Mouse (Mus musculus): ENCODE results near the gene Rpl6.
"Not testable (repeated sequence)": the region's sequence is repeated elsewhere in the genome, so short reads cannot be mapped to it uniquely, and the experiment has no call there.

Gene Rpl6

DNA sequence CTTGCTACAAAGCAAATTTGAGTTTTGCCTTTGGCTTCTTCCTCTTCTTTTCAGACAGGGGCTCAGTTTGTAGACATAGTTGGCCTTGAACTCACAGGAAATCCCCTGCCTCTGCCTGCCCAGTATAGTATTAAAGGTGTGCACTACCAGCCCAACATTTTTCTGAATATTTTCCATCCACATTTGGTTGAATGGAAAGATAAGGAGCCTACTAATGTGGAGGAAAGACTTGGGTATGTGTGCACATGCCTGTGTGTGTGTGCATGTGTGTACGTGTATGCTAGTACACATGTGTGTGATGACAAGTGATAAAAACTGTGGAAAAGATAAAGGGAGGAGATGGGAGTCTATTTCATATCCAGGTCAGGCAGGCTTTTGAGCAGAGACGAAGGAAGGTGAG lies 21.6 kb downstream of the Rpl6 start:
- DNase-seq (ENCODE audit: low read depth, low spot score) = no peak
- Histone ChIP-seq H3K27me3 (ENCODE audit: control insufficient read depth, insufficient read depth, low read length, poor library complexity, severe bottlenecking) (no peaks in the 10 kb centered on the region), H3K36me3 (ENCODE audit: control insufficient read depth, insufficient read depth, low read length, poor library complexity, severe bottlenecking) (no peaks in the 10 kb centered on the region; the same call in 1 of the 2 replicates)

DNA sequence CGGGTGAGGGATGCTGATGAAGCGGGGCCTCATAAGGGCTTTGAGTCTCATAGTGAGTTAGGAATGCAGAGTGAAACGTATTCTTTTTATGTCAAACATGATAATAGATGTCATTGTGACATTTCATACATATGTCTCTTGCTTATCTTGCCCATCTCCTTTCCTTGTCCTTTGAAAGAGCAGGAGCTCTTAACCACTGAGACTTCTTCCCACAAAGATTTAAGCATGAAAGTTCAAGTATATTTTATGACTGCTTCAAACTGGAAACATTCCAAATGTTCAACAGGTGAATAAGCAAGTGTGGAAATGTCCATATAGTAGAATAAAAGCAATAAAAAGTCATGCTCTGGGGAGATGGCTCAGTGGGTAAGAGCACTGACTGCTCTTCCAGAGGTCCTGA lies 22.1 kb downstream of the Rpl6 start:
- no peak for DNase-seq (ENCODE audit: low read depth, low spot score)
- Histone ChIP-seq H3K27me3 (ENCODE audit: control insufficient read depth, insufficient read depth, low read length, poor library complexity, severe bottlenecking) (no peaks in the 10 kb centered on the region), H3K36me3 (ENCODE audit: control insufficient read depth, insufficient read depth, low read length, poor library complexity, severe bottlenecking) (no peaks in the 10 kb centered on the region; the same call in 1 of the 2 replicates)

DNA sequence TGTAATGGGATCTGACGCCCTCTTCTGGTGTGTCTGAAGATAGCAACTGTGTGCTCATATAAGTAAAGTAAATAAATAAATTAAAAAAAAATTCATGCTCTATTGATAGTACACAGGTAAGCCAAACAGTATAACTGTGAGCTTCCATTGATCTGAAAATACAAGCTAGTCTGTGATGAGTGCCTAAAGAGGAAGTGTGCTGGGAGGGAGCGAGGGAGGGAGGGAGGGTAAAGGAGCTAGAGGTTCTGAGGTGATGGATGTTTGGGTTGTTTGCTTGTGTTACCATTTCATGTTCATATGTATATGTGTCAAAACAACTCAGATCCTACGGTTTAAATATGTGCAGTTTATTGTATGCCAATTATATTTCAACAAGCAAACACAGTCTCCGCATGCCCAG lies 22.6 kb downstream of the Rpl6 start:
- no peaks in the 10 kb centered on the region for H3K27me3 ChIP-seq (ENCODE audit: control insufficient read depth, insufficient read depth, low read length, poor library complexity, severe bottlenecking)
- peak; percentile 31 for DNase-seq (ENCODE audit: low read depth, low spot score)
- H3K36me3 ChIP-seq (ENCODE audit: control insufficient read depth, insufficient read depth, low read length, poor library complexity, severe bottlenecking) = no peaks in the 10 kb centered on the region; the same call in 1 of the 2 replicates

DNA sequence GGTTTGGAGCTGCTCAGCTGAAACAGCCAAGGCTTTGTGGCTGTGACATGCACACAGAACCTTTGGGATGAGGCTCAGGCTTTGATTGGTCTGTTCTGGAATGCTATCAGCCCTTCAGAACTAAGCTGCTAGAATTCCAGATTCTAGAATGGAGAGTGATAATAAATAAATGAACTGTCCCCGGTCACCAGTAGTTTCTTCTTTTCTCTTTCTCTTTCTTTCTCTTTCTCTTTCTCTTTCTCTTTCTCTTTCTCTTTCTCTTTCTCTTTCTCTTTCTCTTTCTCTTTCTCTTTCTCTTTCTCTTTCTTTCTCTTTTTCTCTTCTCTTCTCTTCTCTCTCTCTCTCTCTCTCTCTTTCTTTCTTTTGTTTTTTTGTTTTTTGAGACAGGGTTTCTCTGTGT lies 23.0 kb downstream of the Rpl6 start:
- H3K36me3 ChIP-seq (ENCODE audit: control insufficient read depth, insufficient read depth, low read length, poor library complexity, severe bottlenecking); DNase-seq (ENCODE audit: low read depth, low spot score): not testable (repeated sequence)

DNA sequence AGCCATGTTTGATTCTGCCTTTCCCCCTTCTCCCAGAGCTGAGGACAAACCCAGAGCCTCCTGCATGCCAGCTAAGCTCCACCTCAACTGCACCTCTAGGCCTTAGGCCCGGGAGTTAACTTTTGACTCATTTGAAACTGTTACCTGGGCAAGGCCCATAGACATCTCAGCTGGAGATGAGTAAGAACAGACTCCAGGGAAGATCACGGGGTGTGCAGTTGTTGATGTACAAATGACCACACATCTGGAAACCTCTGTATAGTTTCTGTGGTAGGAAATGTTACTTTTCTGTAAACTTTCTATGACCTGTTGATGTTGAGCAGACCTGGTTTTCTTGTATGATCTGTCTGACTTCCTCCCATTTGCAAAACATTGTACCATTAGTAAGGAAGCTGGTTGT lies 24.9 kb downstream of the Rpl6 start:
- no peak for DNase-seq (ENCODE audit: low read depth, low spot score)
- Histone ChIP-seq H3K36me3 (ENCODE audit: control insufficient read depth, insufficient read depth, low read length, poor library complexity, severe bottlenecking) (no peaks in the 10 kb centered on the region; the same call in 1 of the 2 replicates), H3K27me3 (ENCODE audit: control insufficient read depth, insufficient read depth, low read length, poor library complexity, severe bottlenecking) (no peaks in the 10 kb centered on the region)

More for the DNA sequence above, 23.0 kb downstream of the Rpl6 start:
- H3K27me3 ChIP-seq (ENCODE audit: control insufficient read depth, insufficient read depth, low read length, poor library complexity, severe bottlenecking) = not testable (repeated sequence)

DNA sequence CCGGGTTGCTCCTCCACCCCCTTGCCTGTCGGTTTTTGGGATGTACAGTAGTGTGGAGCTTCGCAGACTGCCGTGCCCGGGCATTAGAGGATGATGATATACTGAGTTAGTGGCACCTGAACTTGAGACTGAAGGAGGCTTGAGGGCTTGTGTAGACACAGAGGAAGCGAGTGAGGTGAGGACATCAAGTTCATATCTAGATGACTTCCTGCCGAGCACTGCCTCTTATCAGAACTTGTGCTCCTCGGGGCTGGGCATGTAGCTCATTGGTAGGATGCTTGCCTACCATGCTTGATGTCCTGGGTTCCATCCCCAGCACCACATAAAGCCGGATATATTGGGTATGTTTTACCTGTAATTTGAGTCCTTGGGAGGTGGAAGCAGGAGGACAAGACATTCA lies 26.5 kb downstream of the Rpl6 start:
- H3K27me3 ChIP-seq (ENCODE audit: control insufficient read depth, insufficient read depth, low read length, poor library complexity, severe bottlenecking) = no peaks in the 10 kb centered on the region
- DNase-seq (ENCODE audit: low read depth, low spot score) = no peak
- H3K36me3 ChIP-seq (ENCODE audit: control insufficient read depth, insufficient read depth, low read length, poor library complexity, severe bottlenecking) = no peaks in the 10 kb centered on the region; the same call in 1 of the 2 replicates

- Histone ChIP-seq H3K36me3 (ENCODE audit: control insufficient read depth, insufficient read depth, low read length, poor library complexity, severe bottlenecking) (no peaks in the 10 kb centered on the region), H3K27me3 (ENCODE audit: control insufficient read depth, insufficient read depth, low read length, poor library complexity, severe bottlenecking) (no peaks in the 10 kb centered on the region)
- no peak for DNase-seq (ENCODE audit: low read depth, low spot score)
These were observed 28.5 kb downstream of the Rpl6 start for GRCm38 (mm10) chr5:121232789-121233188.

DNA sequence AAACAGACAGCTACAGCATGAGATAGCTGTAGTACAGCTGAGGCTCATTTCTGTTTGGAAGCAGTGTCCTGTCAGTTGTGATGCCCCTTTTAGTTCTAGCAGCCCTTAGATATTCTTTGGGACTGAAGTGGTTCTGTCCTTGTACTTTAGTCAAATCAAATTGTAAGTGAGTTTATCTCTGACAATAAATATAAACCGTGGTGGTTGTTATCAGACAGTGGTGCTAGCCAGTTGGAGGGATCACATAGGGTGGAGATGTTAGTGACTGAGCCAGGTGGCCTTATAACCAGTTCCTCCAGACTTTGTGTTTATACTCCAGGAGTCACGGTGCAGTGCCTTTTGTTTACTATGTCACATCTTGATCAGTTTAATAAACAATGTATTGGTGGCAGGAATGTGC lies 29.4 kb downstream of the Rpl6 start:
- no peaks in the 10 kb centered on the region for H3K27me3 ChIP-seq (ENCODE audit: control insufficient read depth, insufficient read depth, low read length, poor library complexity, severe bottlenecking)
- no peak for DNase-seq (ENCODE audit: low read depth, low spot score)
- H3K36me3 ChIP-seq (ENCODE audit: control insufficient read depth, insufficient read depth, low read length, poor library complexity, severe bottlenecking) = no peaks in the 10 kb centered on the region

DNA sequence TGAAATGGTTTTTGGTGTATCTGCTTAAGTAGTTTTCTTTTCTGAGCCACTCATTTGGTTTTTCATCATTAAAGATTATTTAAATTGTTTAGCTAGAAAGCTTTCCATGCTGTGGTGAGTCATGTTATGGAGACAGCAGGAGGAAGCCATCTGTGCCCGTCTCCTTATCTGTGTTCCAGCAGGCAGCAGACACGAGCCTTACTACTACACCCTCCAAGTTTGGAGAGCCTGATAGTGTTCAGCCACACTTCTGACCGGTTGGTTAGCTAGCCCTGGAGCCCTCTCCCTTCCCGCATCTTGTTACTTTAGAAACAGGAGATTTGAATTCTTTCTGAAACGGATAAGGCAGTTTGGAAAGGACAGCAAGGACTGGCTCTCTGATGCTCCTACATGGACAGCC lies 31.9 kb downstream of the Rpl6 start:
- H3K36me3 ChIP-seq (ENCODE audit: control insufficient read depth, insufficient read depth, low read length, poor library complexity, severe bottlenecking) = no peaks in the 10 kb centered on the region
- H3K27me3 ChIP-seq (ENCODE audit: control insufficient read depth, insufficient read depth, low read length, poor library complexity, severe bottlenecking) = no peaks in the 10 kb centered on the region
- DNase-seq (ENCODE audit: low read depth, low spot score) = no peak

GRCm38 (mm10) chr5:121238208-121238607 lies 33.9 kb downstream of the Rpl6 start:
- no peaks in the 10 kb centered on the region for H3K36me3 ChIP-seq (ENCODE audit: control insufficient read depth, insufficient read depth, low read length, poor library complexity, severe bottlenecking)
- no peak for DNase-seq (ENCODE audit: low read depth, low spot score)
- no peaks in the 10 kb centered on the region for H3K27me3 ChIP-seq (ENCODE audit: control insufficient read depth, insufficient read depth, low read length, poor library complexity, severe bottlenecking)

- DNase-seq (ENCODE audit: low read depth, low spot score) = no peak
- H3K27me3 ChIP-seq (ENCODE audit: control insufficient read depth, insufficient read depth, low read length, poor library complexity, severe bottlenecking) = no peaks in the 10 kb centered on the region
- H3K36me3 ChIP-seq (ENCODE audit: control insufficient read depth, insufficient read depth, low read length, poor library complexity, severe bottlenecking) = no peaks in the 10 kb centered on the region
These were observed 35.6 kb downstream of the Rpl6 start for GRCm38 (mm10) chr5:121239846-121240245.

GRCm38 (mm10) chr5:121241182-121241581 lies 36.9 kb downstream of the Rpl6 start:
- DNase-seq (ENCODE audit: low read depth, low spot score) = no peak
- Histone ChIP-seq H3K27me3 (ENCODE audit: control insufficient read depth, insufficient read depth, low read length, poor library complexity, severe bottlenecking) (no peaks in the 10 kb centered on the region), H3K36me3 (ENCODE audit: control insufficient read depth, insufficient read depth, low read length, poor library complexity, severe bottlenecking) (no peaks in the 10 kb centered on the region)

DNA sequence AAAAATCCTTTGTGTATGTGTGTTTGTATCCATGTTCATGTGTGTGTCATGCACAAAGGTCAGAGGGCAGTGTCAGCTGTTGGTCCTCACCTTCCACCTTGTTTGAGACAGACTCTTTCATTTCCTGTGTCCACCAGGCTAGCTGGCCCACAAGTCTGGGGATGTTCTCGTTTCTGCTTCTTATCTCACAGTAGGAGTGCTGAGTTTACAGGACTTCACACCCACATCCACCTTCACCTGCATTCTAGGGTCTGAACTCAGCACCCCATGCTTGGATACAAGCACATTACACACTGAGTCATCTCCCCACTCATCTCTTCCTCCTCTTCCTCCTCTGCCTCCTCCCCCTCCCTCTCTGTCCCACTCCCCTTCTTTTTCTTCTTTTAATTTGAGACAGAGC lies 38.0 kb downstream of the Rpl6 start:
- DNase-seq (ENCODE audit: low read depth, low spot score) = no peak
- no peaks in the 10 kb centered on the region for H3K36me3 ChIP-seq (ENCODE audit: control insufficient read depth, insufficient read depth, low read length, poor library complexity, severe bottlenecking)
- H3K27me3 ChIP-seq (ENCODE audit: control insufficient read depth, insufficient read depth, low read length, poor library complexity, severe bottlenecking) = no peaks in the 10 kb centered on the region

GRCm38 (mm10) chr5:121242701-121243100 lies 38.4 kb downstream of the Rpl6 start:
- Histone ChIP-seq H3K27me3 (ENCODE audit: control insufficient read depth, insufficient read depth, low read length, poor library complexity, severe bottlenecking) (no peaks in the 10 kb centered on the region), H3K36me3 (ENCODE audit: control insufficient read depth, insufficient read depth, low read length, poor library complexity, severe bottlenecking) (no peaks in the 10 kb centered on the region)
- no peak for DNase-seq (ENCODE audit: low read depth, low spot score)

GRCm38 (mm10) chr5:121243676-121244364 lies 39.5 kb downstream of the Rpl6 start:
- no peaks in the 10 kb centered on the region for H3K27me3 ChIP-seq (ENCODE audit: control insufficient read depth, insufficient read depth, low read length, poor library complexity, severe bottlenecking)
- DNase-seq (ENCODE audit: low read depth, low spot score) = no peak
- H3K36me3 ChIP-seq (ENCODE audit: control insufficient read depth, insufficient read depth, low read length, poor library complexity, severe bottlenecking) = no peaks in the 10 kb centered on the region

DNA sequence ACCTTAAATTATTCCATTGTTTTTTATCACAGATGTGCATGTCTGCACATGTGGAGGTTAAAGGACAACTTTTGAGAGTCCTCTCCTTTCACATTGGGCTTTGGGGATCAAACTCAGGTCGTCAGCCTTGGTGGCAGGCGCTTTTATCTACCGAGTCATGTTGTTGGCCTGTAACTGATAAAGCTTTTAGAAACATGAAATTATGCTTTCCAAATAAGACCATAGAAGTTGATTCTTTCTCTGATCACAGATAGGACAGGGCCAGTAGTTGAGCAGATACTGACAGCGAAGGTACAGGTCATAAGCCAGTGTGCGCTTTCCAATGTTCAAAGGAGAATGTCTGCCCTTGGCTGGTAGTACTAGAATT lies 40.1 kb downstream of the Rpl6 start:
- DNase-seq (ENCODE audit: low read depth, low spot score) = no peak
- H3K36me3 ChIP-seq (ENCODE audit: control insufficient read depth, insufficient read depth, low read length, poor library complexity, severe bottlenecking) = no peaks in the 10 kb centered on the region
- no peaks in the 10 kb centered on the region for H3K27me3 ChIP-seq (ENCODE audit: control insufficient read depth, insufficient read depth, low read length, poor library complexity, severe bottlenecking)
